Mouse (Mus musculus) frontal cortex, postnatal 25 days (tissue): ENCODE results near the gene Cyfip2.

ENCODE experiments used
- DNase-seq, 2 experiments: peaks; one replicate each; pipeline ENCODE4 v3.0.0; 2022; ENCODE audit warnings: low spot score in 2 of 2

The Cyfip2 gene

GRCm38 (mm10) chr11:46312523-46313035 lies at the start of gene Cyfip2:
TSS of gene Cyfip2 (minus strand) at chr11:46312859.
- DNase-seq, result no peak

DNA sequence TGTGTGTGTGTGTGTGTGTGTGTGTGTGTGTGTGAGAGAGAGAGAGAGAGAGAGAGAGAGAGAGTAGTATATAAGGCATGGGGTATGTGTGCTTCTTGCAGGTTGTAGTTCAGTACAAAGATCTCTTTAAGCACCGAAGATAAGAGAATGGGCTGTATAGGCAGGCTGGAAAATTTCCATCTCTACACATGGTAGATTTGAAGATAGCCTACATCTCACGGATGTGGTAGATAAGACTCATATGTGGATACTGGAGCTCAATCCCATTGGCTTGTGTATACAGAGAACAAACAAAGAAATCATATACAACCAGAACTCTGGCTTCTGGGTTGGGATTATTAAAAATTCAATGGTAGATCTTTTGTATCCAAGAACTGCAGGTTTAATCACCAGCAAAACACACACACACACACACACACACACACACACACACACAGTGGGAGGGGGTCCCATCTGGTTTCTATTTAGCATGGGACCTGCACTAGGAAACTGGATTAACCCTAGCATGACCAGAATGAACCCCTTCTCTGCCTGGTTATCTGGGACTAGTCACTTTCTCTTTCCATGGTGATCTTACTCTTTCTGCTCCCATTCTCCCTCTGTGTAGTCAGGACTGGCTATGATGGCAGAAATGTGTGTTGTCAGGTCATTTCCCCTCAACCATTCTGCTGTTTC lies 48.5 kb upstream of the Cyfip2 start:
- DNase-seq, result no peak

DNA sequence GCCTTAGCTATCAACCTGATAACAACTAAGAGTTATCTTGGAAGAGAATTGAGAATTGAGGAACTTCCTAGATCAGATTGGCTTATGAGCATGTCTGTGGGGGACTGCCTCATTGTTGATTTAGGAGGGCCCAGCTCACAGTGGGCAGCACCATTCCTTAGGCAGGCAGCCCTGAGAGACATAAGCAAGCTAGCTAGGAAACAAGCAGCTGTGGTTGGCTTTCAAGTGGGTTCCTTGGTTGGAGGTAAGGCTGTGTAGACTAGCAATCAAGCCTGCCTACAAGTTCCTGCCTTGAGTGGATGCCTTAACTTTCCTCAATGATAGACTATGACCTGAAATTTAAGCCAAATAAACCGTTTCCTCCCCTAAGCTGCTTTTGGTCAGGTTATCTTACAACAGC lies 45.7 kb upstream of the Cyfip2 start:
- DNase-seq, result no peak

DNA sequence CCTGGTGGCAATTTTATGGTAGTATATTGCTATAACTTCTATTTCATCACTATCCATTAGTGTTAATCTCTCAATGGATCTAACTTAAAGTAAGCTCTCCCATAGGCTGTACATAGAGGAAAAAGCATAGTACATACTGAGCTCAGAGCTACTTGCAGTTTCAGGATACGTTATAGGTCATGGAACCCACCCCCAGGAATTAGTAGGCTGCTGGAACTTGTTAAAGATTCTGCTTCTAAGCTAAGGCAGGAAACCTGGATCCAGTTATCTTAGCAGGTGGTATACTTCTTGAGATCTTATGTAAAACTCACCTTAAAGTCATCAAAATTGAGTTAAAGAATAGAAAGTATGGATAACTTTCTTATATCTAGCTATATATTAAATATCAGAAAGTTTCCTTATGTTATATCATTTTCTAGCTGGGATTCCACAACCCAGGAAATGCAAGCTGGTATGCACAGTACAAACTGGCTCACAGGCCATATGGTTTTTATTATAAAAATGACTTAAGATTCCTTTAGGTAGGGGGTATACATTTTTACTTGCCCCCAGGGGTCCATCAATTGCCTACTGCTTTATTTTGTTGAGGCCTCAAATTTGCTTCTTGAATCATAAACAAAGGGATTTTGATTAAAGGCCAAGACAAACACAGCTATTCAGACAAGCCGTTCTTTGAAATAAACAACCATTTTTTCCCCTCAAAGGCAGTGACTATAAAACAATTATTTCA lies 37.2 kb upstream of the Cyfip2 start:
- no peak for DNase-seq

- DNase-seq, result no peak
Observed at GRCm38 (mm10) chr11:46348416-46348815, 35.8 kb upstream of the Cyfip2 start.

DNA sequence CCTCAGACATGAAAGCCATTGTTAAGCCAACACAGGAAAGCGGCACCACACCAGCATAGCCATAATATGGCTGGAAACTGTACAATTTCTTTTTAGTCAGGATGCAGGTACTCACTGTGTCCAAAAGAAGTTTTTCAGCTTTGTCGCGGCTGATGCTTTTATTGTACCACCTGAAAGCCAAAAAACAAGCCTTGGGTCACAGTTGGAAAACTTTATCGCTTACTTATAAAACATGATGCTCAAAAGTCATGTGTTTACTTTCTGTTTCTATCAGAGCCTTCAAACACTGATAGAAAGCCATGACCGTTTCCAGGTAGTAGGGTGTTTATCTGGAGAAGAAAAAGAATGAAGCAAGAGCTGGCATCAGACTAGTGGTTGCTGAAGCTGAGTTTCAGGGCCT lies 35.1 kb upstream of the Cyfip2 start:
- DNase-seq, result no peak

- DNase-seq, result no peak
Observed at GRCm38 (mm10) chr11:46343886-46344546, 31.4 kb upstream of the Cyfip2 start.

- no peak for DNase-seq
Observed at GRCm38 (mm10) chr11:46341960-46342359, 29.3 kb upstream of the Cyfip2 start.

DNA sequence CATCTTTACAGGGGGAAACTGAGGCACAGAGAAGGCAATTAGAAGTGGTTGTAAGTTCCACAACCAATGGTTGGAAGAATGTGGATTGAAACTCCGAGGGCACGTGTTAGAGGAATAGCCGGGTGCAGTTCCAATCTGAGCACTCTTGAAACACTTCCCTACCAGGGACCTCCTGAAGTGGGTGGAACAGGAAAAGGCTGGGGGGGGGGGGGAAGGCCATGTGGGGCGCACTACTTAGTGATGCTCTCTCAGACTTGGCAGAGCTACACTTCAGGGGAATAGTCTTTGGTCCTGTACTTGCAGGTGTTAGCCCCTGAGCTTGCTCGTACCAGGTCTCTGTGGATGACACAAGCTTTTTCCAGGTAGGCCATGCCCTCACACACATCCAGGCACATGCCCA lies 23.4 kb upstream of the Cyfip2 start:
- no peak for DNase-seq

DNA sequence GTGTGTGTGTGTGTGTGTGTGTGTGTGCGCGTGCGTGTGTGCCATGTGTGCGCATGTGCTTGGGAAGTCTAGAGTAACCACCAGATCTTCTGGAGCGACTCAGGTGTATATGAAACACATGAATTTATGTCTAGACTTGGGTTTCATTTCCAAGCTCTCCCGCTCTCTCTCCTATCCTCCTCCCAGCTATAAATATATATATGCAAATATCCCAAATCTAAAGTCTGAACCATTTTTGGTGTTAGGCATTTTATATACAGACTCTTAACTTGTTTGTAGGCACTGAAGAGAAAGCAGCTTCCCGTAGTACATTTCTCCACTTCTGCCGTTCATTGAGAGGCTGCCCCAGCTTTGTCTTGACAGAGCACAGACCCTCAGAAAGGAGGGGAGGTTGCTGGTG lies 19.6 kb upstream of the Cyfip2 start:
- DNase-seq, result no peak

GRCm38 (mm10) chr11:46326271-46327015 lies 13.8 kb upstream of the Cyfip2 start:
- DNase-seq, result no peak

GRCm38 (mm10) chr11:46321559-46321958 lies 8.9 kb upstream of the Cyfip2 start:
- DNase-seq, result no peak

DNA sequence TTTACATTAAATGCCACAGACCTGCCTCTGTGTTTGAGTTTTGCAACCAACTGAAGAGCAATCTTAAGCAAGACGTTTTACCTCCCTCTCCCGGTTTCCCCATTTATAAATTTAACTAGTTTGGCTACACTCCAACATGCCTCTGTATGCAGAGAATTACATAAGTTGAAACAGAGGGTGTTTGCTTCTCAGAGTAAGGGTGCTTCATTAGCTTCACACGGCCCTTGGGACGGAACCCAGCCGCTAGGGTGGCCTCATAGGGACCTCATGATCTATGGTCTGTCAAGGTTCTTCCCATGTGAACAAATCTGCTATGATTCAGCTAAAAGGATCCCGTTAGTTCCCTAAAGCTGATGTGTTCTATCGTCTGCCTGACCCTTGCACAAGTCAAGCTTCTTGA lies 1.9 kb upstream of the Cyfip2 start:
- no peak for DNase-seq

GRCm38 (mm10) chr11:46313851-46314250 lies 1.2 kb upstream of the Cyfip2 start:
- no peak for DNase-seq

DNA sequence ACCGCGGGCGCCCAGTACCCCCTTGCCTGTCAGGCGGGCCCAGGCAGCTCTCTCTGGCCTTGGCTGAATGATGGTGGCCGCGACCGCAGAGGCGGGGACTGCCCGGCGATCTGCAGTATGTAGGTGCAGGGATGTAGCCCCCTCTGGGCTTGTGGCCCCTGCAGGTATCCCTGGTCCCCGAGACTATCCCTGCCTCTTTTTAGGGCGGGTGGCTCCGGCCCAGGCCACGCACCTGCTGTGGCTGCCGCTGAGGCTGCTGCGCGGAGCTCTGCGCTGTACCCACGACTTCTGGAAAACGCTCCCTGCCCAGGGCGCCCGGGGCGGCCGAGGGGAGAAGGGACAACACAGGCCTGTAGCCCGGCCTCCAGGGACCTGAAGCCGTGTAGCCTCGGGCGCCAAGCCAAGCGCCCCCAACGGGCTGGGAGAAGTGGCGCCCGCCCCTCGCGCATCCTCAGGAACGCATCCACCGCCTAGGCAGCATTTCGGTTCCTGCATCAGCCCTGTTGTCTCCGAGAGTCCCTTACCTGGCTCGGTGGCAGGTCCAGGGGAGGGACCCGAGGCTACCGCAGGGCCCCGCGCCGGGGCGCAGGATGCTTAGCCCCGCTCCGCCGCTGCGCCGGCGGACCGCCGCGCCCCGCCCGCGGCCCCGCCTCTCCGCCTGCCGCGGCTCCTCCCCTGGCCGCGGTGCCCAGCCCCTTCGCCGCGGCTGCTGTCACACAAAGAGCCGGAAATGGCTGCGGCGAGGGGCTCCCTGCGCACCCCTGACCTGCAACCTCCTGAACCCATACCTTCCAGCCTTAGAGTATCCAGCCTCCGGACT lies 746 bp downstream of the Cyfip2 start:
- DNase-seq, result peak; percentile 39 to 40

DNA sequence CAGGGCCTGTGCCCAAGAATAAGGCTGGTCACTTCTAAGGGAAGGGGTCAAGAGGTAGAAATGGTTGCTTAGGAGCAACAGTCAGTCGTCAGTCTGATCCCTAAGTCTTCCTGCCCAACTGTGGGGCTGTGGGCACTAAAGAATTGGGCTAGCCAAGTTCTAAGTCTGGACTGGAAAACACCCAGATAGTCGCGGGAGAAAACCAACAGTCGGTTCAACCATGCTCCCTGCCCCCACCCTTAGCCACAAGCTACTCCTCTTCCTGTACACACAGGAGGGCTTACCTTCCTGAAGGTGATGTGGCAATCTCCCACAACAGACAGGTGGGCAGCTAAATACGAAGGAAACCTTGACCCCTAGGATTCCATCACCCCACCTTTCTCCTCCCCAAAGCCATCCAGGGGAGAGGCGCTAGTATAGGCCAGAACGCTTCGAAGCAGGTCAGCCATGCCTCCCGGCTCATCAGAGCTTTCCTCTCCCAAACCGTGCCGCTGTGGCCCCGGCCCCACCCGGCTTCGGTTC lies 1.4 kb downstream of the Cyfip2 start:
- no peak for DNase-seq

DNA sequence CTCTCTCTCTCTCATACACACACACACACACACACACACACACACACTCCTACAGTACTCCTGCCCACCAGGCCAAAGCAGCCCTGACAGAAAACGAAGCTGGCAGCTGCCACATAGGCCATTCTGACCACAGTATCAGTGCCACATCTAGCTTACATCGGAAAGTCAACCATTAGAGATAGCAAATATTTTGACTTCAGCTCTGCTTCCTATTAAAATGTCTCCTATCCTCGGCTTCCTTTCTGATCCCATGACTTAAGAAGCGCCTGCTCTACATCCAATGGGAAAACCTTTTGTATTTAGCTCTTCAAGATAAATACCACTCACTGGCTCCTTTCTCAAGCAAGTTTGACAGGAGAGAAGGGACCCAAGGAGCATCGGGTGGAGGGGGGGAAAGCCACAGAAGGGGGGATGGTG lies 2.0 kb downstream of the Cyfip2 start:
- no peak for DNase-seq

GRCm38 (mm10) chr11:46309808-46310555 lies 2.7 kb downstream of the Cyfip2 start:
- DNase-seq, result no peak

DNA sequence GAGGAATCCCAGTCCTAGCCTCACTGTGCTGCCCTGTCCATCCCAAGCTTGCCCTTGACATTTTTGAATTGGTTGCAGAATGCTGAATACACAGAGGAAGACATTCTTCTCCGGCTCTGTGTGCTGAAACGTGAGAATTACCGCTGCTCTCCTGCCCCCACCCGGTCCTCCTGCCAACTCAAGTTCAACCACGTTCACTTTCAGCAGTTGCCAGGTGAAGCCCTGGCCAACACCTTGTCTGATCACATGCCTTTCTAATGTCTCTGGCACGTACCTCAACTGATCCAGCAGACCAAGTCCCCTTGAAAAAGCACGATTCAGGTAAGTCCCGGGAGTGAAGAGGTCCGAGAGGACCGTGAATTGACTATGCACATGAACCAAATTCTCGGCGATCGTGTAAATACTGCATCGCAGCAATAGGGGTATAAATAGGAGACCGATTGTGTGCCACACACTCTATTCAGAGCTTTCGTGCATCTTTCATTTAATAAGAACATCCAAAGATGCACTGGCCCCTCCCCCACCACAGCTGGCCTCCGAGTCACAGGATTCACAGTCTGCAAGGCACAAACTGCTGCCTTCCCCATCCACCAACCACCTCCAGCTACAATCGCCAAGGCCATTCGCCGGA lies 3.4 kb downstream of the Cyfip2 start:
- no peak for DNase-seq
